Mouse (Mus musculus): ENCODE data around the gene Mettl17. TPM values are rescaled to one million over a fixed set of nuclear protein-coding genes. Genes with fewer than 3 reads are reported as not detected.

The Mettl17 gene
- polyA plus RNA-seq, 1 experiment from 2014 or later, result 62.9 TPM

DNA sequence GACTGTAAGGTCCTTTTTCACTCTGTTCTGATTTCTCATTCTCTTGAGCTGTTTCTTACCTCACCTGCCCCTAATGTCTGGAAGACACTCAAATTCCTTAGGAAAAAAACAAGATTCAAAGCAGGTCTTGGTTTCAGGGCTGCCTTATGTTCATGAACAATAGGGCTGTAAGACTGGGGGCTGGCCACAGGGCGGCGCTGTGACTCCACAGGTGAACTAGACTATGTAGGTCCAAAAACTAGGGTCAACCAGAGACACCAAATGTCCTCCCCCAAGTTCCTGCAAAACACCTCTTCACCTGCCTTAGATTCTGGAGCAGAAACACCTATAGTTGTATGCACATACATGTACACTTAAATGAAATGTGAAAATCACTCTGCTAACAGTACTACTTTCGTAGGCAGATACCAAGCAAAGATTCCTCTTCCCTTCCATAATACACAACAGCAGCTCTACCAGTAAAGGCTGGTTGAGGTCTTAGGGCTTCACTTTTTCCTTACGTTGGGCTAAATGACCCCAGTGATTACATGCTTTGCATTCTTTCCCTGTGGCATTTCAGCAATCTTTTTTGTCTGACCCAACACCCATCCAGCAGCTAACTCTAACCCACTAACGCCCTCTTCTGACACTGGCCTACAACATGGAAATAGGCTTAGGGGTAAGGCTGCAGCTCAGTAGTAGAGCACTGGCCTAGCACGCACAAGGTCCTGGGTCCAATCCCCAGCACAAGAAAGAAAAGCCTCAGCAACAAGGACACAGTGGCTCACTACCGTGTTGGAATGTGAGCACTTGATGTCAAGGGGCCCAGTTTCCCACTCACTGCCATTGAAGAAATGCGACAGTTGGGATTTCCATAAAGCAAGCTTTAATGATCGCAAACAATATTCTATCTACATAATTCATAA is 18.4 kb downstream of the Mettl17 start:
- Histone ChIP-seq H3K27ac (no peak overlapping the region), H3K9me3 (replicated peaks) (no peaks in the 10 kb centered on the region), H3K36me3 (no peaks in the 10 kb centered on the region), H3K4me3 (no peak overlapping the region), H3K27me3 (no peaks in the 10 kb centered on the region), H3K4me2 (replicated peaks) (no peak overlapping the region), H3K9ac (no peak overlapping the region), H3K4me1 (no peaks in the 10 kb centered on the region)
- WGBS, result 64% methylated on average over 9 of the region's 9 CpGs
- peak; percentile 78 for ATAC-seq (ENCODE audit: low FRiP score)

GRCm38 (mm10) chr14:51903782-51904181 is 19.1 kb downstream of the Mettl17 start:
- ATAC-seq (ENCODE audit: low FRiP score), result no peak; the same call in 1 of the 2 replicates
- no peak overlapping the region for H3K9ac ChIP-seq
- H3K36me3 ChIP-seq, result no peaks in the 10 kb centered on the region
- no peaks in the 10 kb centered on the region for H3K4me1 ChIP-seq
- 90% methylated on average over 9 of the region's 9 CpGs for WGBS
- no peak overlapping the region for H3K27ac ChIP-seq
- H3K9me3 ChIP-seq (replicated peaks), result no peaks in the 10 kb centered on the region
- H3K27me3 ChIP-seq, result no peaks in the 10 kb centered on the region
- H3K4me3 ChIP-seq, result no peak overlapping the region
- H3K4me2 ChIP-seq (replicated peaks), result no peak overlapping the region

DNA sequence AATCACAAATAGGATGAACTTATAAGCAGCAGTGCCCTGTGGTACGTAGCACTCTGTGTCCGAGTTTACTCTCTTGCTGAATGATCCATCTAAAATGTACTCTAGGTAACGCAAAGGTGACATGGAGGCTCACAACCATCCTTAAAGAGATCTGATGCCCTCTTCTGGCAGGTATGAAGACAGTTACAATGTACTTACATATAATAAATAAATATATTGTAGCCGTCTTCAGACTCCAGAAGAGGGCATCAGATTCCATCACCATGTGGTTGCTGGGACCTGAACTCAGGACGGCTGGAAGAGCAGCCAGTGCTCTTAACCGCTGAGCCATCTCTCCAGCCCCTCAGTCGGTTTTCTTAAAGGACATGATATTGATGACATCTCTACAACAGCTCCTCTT is 20.1 kb downstream of the Mettl17 start:
- ATAC-seq (ENCODE audit: low FRiP score), result no peak
- WGBS, result 69% methylated on average over 7 of the region's 7 CpGs

DNA sequence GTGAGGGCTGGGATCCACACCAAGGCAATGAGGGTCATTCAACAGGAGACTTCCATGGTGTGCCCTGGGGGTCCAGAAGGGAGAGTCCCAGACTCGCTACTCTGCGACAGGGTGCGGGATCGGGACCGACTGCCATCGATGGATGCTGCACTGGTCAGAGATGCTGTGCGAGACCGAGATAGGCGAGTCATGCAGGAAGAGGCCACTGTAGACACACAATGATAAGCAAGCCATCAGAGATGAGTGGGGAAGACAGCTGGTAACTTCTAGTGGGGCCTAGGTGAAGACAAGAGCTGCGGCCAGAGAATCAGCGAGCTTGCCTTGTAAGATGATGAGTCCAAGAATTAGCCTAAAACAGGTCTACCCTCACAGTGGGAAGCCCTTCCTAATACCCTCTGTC is 21.5 kb downstream of the Mettl17 start:
- no peaks in the 10 kb centered on the region for H3K36me3 ChIP-seq
- H3K9ac ChIP-seq, result no peak overlapping the region
- H3K27ac ChIP-seq, result no peak overlapping the region
- no peak overlapping the region for H3K4me3 ChIP-seq
- no peaks in the 10 kb centered on the region for H3K9me3 ChIP-seq (replicated peaks)
- H3K4me2 ChIP-seq (replicated peaks), result no peak overlapping the region
- no peaks in the 10 kb centered on the region for H3K4me1 ChIP-seq
- no peak for ATAC-seq (ENCODE audit: low FRiP score)
- H3K27me3 ChIP-seq, result peaks cover 5% of the 10 kb centered on the region; the same call in 1 of the 2 replicates
- WGBS, result 94% methylated on average over 11 of the region's 11 CpGs

More for the DNA sequence above, 20.1 kb downstream of the Mettl17 start:
- H3K4me1 ChIP-seq, result no peaks in the 10 kb centered on the region
- no peaks in the 10 kb centered on the region for H3K27me3 ChIP-seq
- H3K4me2 ChIP-seq (replicated peaks), result no peak overlapping the region
- no peaks in the 10 kb centered on the region for H3K36me3 ChIP-seq
- no peak overlapping the region for H3K4me3 ChIP-seq
- H3K9ac ChIP-seq, result no peak overlapping the region
- H3K27ac ChIP-seq, result no peak overlapping the region
- no peaks in the 10 kb centered on the region for H3K9me3 ChIP-seq (replicated peaks)

GRCm38 (mm10) chr14:51911301-51911700 is 26.7 kb downstream of the Mettl17 start:
- Histone ChIP-seq H3K27me3 (peaks cover 29% of the 10 kb centered on the region), H3K4me2 (replicated peaks) (no peak overlapping the region), H3K4me3 (no peak overlapping the region), H3K9ac (no peak overlapping the region), H3K27ac (no peak overlapping the region), H3K4me1 (peaks cover 26% of the 10 kb centered on the region), H3K9me3 (replicated peaks) (no peaks in the 10 kb centered on the region), H3K36me3 (no peaks in the 10 kb centered on the region)
- WGBS, result 90% methylated on average over 10 of the region's 10 CpGs
- no peak for ATAC-seq (ENCODE audit: low FRiP score)

DNA sequence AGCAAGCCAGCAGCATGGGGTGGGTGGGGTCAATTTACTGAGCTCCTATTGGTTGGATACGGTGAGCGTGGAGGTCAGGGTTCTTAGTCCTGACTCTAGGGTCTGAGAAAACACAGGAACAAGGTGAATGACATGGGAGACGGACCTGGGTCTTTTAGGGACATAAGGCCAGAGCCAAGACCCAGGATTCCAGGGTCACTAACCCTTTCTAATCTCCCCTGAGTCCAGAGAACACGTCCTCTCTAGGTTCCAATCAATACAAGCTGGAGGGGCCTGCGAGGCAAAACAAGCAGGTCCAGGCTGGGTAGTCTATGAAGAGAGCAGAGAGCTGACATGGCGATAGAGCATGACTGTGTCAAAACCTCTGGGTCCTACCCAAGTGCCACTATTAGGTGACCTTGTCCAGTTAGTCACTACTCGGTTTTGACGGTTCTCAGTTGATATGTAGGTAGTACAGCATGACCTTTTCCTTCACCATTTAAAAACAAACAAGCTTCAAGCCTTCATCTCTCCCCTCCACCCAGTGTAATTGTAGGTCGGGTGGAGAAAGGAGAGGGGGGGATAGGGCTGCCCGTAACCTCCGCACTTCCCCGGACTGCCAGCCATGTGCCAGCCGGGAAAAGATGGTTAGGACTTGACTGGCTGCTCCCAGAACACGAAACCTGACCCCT is 27.9 kb downstream of the Mettl17 start:
- Histone ChIP-seq H3K4me1 (peaks cover 26% of the 10 kb centered on the region), H3K9me3 (replicated peaks) (no peaks in the 10 kb centered on the region), H3K27me3 (peaks cover 29% of the 10 kb centered on the region), H3K9ac (peak overlapping the region; percentile 68), H3K27ac (no peak overlapping the region), H3K4me3 (peak overlapping the region; percentile 56), H3K36me3 (no peaks in the 10 kb centered on the region), H3K4me2 (replicated peaks) (peak overlapping the region; percentile 93)
- WGBS, result 8% methylated on average over 14 of the region's 14 CpGs
- ATAC-seq (ENCODE audit: low FRiP score), result peak; percentile 14; the same call in 1 of the 2 replicates

DNA sequence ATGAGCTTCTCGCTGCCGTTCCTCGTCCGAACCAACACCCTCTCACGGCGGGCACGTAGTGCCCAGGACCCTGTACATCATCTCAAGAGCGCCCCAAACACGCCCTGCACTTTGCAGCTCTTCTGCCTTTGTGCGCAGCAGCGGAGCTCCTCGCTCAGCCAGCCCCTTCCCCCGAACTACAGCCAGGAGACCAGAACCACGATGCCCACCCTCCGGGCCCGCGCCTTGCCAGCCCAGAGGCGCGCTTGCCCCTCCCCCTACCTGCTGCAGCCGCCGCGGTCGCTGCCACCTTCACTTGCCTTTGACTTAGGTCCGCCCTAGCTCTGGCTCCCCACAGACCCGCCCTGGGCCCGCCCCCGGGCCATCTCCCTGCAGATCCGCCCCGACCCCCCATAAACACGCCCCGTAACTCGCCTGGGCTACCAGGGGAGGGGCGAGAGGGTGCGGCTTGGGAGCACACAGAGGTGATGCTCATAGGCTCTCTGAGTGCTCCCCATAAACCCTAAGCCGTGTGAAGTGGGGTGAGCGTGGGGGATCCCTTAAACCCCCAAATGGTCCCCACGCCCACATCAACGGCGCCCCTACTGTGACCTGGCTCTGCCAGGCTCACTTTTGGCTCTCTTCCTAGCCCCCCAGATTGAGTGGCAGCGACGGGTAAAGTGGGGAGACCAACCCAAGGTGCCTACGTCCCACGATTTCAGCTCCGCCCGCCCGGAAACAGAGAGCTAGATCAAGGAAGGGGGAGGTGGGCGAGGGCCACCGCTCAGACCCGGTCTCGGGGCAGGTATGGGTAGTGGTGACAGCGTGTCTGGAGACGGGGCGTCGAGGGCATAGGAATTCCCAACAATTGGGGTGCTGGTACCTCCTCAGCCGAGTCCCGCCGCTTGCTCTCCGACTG is 28.7 kb downstream of the Mettl17 start:
- peak overlapping the region; percentile 56 for H3K4me3 ChIP-seq
- H3K4me1 ChIP-seq, result peaks cover 26% of the 10 kb centered on the region
- no peaks in the 10 kb centered on the region for H3K9me3 ChIP-seq (replicated peaks)
- H3K4me2 ChIP-seq (replicated peaks), result peak overlapping the region; percentile 93
- H3K9ac ChIP-seq, result peak overlapping the region; percentile 68
- 0 out of 2 replicates have a peak overlapping the region, but pooled peaks have one; percentile 35 for H3K27ac ChIP-seq
- H3K27me3 ChIP-seq, result peaks cover 29% of the 10 kb centered on the region
- 1% methylated on average over 55 of the region's 58 CpGs for WGBS
- H3K36me3 ChIP-seq, result no peaks in the 10 kb centered on the region
- peak; percentile 70 for ATAC-seq (ENCODE audit: low FRiP score)

DNA sequence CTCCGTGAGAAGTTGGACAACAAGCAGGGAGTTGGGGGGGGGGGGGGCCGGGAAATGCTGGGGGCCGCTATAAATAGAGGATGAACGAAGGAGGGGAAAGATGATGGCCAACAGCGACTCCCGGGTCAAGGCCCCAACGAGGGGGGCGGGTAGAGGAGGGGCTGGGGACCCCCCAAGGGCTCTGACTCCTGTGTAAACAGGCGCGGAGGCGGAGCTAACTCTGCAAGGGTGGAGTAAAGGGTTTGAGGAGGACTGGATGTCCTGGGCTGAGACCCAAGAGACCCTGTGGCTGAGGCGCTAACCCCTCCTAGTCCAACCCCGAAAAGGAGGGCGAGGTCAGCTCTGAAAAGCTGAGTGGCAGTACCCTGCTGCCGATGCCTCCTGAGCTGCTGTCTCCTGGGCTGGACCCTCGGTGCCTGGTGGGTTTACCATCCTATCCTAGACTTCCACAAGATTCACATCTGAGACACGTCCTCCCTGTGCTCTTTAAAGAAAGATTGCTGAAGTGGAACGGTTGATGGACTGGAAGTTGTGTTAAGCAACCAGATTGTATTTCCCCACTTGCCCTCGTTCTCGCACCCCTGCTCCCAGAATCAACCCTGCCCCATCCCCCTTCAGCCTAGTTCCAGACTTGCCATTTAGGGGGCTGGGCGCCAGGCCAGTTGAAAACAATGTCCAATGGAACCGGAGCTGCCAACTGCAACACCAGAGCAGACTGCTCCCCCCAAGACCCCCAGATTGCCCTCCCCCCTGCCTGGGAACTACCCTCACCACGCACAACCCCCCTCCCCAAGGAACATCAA is 29.5 kb downstream of the Mettl17 start, which contains the start of gene Ndrg2:
Gene Ndrg2, minus strand, starts transcription at position 199 of the 803 bp plus-strand sequence.
- WGBS, result 2% methylated on average over 21 of the region's 23 CpGs
- H3K27ac ChIP-seq, result peak within 1 kb of the TSS; percentile 35
- ATAC-seq (ENCODE audit: low FRiP score), result peak; percentile 78

GRCm38 (mm10) chr14:51915030-51915429 is 30.4 kb downstream of the Mettl17 start:
- H3K4me3 ChIP-seq, result no peak overlapping the region

More for the DNA sequence above, 29.5 kb downstream of the Mettl17 start, which contains the start of gene Ndrg2:
- H3K4me1 ChIP-seq, result peaks cover 26% of the 10 kb centered on the region
- H3K27me3 ChIP-seq, result peaks cover 29% of the 10 kb centered on the region
- H3K36me3 ChIP-seq, result no peaks in the 10 kb centered on the region
- H3K4me2 ChIP-seq (replicated peaks), result peak within 1 kb of the TSS; percentile 93
- peak within 1 kb of the TSS; percentile 56 for H3K4me3 ChIP-seq
- H3K9ac ChIP-seq, result peak within 1 kb of the TSS; percentile 68
- H3K9me3 ChIP-seq (replicated peaks), result no peaks in the 10 kb centered on the region

DNA sequence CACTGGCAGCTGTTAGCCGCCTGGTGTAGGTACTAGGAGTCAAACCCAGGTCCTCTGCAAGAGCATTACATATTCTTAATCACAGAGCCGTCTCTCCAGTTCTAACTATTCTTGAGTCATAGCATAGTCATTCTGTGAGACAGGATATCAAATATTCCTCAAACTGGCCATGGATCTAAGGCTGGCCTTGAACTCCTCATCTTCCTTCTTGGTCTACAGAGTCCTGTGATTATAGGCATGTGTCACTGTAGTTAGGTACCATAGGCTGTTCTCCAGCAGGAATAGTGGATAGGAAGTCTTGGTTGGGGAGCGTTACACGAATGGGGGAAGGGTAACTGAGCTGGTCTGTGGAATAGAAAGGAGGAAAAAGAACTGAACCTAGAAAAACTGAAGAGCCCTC is 31.9 kb downstream of the Mettl17 start:
- H3K36me3 ChIP-seq, result no peaks in the 10 kb centered on the region
- WGBS, result 94% methylated on average over 4 of the region's 4 CpGs
- no peak for ATAC-seq (ENCODE audit: low FRiP score)
- H3K4me3 ChIP-seq, result no peak overlapping the region
- no peaks in the 10 kb centered on the region for H3K9me3 ChIP-seq (replicated peaks)
- no peak overlapping the region for H3K4me2 ChIP-seq (replicated peaks)
- H3K4me1 ChIP-seq, result peaks cover 26% of the 10 kb centered on the region
- peaks cover 24% of the 10 kb centered on the region for H3K27me3 ChIP-seq
- H3K27ac ChIP-seq, result no peak overlapping the region
- no peak overlapping the region for H3K9ac ChIP-seq

More at GRCm38 (mm10) chr14:51915030-51915429, 30.4 kb downstream of the Mettl17 start:
- Histone ChIP-seq H3K9me3 (replicated peaks) (no peaks in the 10 kb centered on the region), H3K27me3 (peaks cover 28% of the 10 kb centered on the region), H3K36me3 (no peaks in the 10 kb centered on the region), H3K27ac (peak overlapping the region; percentile 24; the same call in 1 of the 2 replicates), H3K4me1 (peaks cover 26% of the 10 kb centered on the region), H3K9ac (no peak overlapping the region), H3K4me2 (replicated peaks) (no peak overlapping the region)
- WGBS, result 33% methylated on average over 3 of the region's 3 CpGs
- ATAC-seq (ENCODE audit: low FRiP score), result no peak

- H3K4me1 ChIP-seq, result peaks cover 17% of the 10 kb centered on the region
- no peaks in the 10 kb centered on the region for H3K9me3 ChIP-seq (replicated peaks)
- WGBS, result 88% methylated on average over 4 of the region's 4 CpGs
- no peak for ATAC-seq (ENCODE audit: low FRiP score)
- no peak within 1 kb of the TSS for H3K27ac ChIP-seq
- H3K4me3 ChIP-seq, result no peak within 1 kb of the TSS
- no peak within 1 kb of the TSS for H3K9ac ChIP-seq
- no peaks in the 10 kb centered on the region for H3K36me3 ChIP-seq
- H3K4me2 ChIP-seq (replicated peaks), result no peak within 1 kb of the TSS
- peaks cover 10% of the 10 kb centered on the region for H3K27me3 ChIP-seq
These were observed 33.5 kb downstream of the Mettl17 start, which contains the start of gene Tppp2 for GRCm38 (mm10) chr14:51918125-51918524. Tppp2 (plus strand) TSS chr14:51918425.

All from hindbrain, embryonic 12.5 days (tissue).